Mouse (Mus musculus) heart, adult 2 months (tissue): ENCODE measurements around the gene Pskh1. TPM values are rescaled to one million over a fixed set of nuclear protein-coding genes. Genes with fewer than 3 reads are reported as not detected.

Experiments
- DNase-seq, 2 experiments: peaks; one replicate each; pipeline ENCODE4 v3.0.0; 2021
- H3K27ac ChIP-seq: fragments of 200-600 bp; 2 replicates; pipeline ENCODE4 v1.8.1; 2022
- H3K27me3 ChIP-seq: fragments of 200-500 bp; 2 replicates; pipeline ENCODE4 v1.6.1; 2012; ENCODE audit warnings: mild to moderate bottlenecking, low read length, inconsistent platforms, mixed read lengths; ENCODE audit not compliant: control insufficient read depth, insufficient read depth
- H3K36me3 ChIP-seq: fragments of 200-500 bp; 2 replicates; pipeline ENCODE4 v1.6.1; 2012; ENCODE audit warnings: low read length, inconsistent platforms; ENCODE audit not compliant: control insufficient read depth, insufficient read depth
- H3K4me1 ChIP-seq: fragments of 200-500 bp; 2 replicates; pipeline ENCODE4 v1.6.1; 2011; ENCODE audit warnings: low read length; ENCODE audit not compliant: control insufficient read depth, insufficient read depth
- H3K4me3 ChIP-seq: fragments of 200-600 bp; 2 replicates; pipeline ENCODE4 v1.8.1; 2022
- H3K79me2 ChIP-seq: fragments of 200-500 bp; replicated peaks from 2 replicates; pipeline ENCODE4 v1.6.1; 2012; ENCODE audit warnings: mild to moderate bottlenecking, inconsistent platforms, low read length, moderate library complexity, mixed read lengths; ENCODE audit not compliant: control insufficient read depth, insufficient read depth
- H3K9ac ChIP-seq: fragments of 200-500 bp; 2 replicates; pipeline ENCODE4 v1.6.1; 2012; ENCODE audit warnings: low read depth, mild to moderate bottlenecking, control low read depth, inconsistent platforms, low read length, mixed read lengths
- CTCF ChIP-seq: fragments of 200-600 bp; IDR thresholded peaks from 2 replicates; pipeline ENCODE4 v1.8.1; 2022; ENCODE audit warnings: antibody characterized with exemption, mild to moderate bottlenecking, moderate library complexity
- EP300 ChIP-seq: fragments of 200-500 bp; IDR thresholded peaks from 2 replicates; pipeline ENCODE4 v1.6.1; 2011; ENCODE audit warnings: low read depth, low read length, control low read depth; ENCODE audit not compliant: insufficient read depth
- POLR2A ChIP-seq: fragments of 200-500 bp; IDR thresholded peaks from 2 replicates; pipeline ENCODE4 v1.6.1; 2011; ENCODE audit warnings: mild to moderate bottlenecking, low read depth, low read length, control low read depth; ENCODE audit not compliant: insufficient read depth
- WGBS: fragments of 180-500 bp; shearing (Covaris S2); methylation state at CpG from one replicate; pipeline ENCODE4 v1.1.7; 2018; 5-methylcytosine and 5-hydroxymethylcytosine counted together
- intact Hi-C: fragments of 180-260 bp; cut with DNase I; formaldehyde crosslinking; loops from one replicate; pipeline ENCODE4 v1.15.1; 2025
- polyA plus RNA-seq: library from polyadenylated mRNA; depleted of rRNA; stranded (reverse); fragments of >200 nt; gene quantifications from 2 replicates; pipeline ENCODE4 v1.2.3, GENCODE M21; 2012
- total RNA-seq, 2 experiments: library from RNA; stranded (reverse); gene quantifications; 2 replicates each; pipeline ENCODE4 v1.2.3; 2021

Gene Pskh1
- total and polyA plus RNA-seq, 3 experiments = 16.5 to 28.7 (median 20.8) TPM

DNA sequence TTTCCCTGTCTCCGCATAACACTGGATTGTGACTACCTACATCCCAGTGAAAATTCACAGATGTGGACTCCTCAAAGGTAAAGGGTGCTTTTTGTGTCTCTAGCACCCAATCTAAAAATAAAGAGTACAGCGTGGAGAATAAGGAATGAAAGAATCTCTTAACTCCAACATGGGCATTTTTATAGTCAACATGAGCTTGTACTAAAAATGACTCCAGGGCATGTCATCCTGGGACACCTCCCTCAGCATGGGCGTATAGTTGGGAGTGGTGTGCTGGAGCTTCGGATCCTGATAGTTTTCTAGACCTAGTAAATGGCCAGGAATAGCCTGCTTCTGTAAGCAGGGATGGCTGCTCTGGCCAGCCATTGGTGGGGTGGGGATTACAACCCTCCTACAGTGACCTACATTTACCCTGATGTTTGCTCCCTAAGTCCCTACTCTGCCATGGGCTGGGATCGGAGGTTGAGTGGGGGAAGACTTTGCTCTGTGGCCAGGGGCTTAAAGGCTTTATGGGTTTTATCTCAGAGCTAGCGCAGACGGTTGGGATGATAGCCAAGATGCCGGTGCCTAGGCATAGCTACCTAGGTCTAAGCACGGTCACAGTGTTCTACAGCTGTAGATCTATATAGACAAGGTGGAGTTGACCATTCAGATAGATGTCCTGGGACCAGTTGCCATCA lies 2.3 kb upstream of the Pskh1 start:
- Histone ChIP-seq H3K4me1 (0 out of 2 replicates have a peak, but pooled peaks cover 1% of the 10 kb centered on the region), H3K27me3 (no peaks in the 10 kb centered on the region), H3K79me2 (no peaks in the 10 kb centered on the region; the same call in 1 of the 2 replicates), H3K9ac (no peak overlapping the region), H3K27ac (no peak overlapping the region), H3K4me3 (no peak overlapping the region), H3K36me3 (no peaks in the 10 kb centered on the region)
- 58% methylated on average over 9 of the region's 9 CpGs for WGBS
- intact Hi-C loops = loop anchor here (2.0 kb wide), 1 partner anchor 37 kb away; the partner anchor contains the start of gene Nutf2
- TF ChIP-seq POLR2A (no peak), EP300 (no peak), CTCF (no peak)
- no peak for DNase-seq

DNA sequence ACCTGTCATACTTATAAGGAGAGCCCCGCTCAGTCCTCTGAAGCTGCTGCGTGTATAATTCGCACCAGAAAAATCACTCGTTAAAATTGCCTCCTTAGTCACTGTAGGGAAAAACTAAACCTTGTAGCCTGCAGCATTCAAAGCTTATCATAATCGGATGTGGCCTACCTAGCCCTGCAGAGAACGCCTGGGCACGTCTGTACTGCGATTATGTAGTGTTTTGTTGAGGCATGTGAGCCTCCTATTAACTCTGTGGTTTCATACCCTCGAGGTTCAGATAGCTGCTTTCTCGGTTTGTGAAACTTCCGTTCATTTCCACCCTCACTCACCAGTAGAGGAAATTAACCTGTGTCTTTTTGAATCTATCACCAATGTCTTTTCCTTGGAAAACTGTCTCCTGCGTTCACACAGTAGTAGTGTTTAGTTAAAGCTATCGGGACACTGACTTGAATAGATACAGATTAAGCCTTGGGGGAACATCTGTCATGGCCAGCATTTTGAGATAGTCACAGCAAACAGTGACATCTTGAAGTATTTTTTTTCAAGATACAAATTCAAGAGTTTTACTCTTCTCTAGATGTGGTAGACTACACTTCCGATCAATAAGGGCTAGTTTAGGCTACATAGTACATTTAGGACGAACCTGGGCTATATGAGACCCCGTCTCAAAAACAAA lies 838 bp downstream of the Pskh1 start:
- H3K27me3 ChIP-seq = no peaks in the 10 kb centered on the region
- intact Hi-C loops = loop anchor here (2.0 to 5.0 kb wide), 3 partner anchors 36 to 200 kb away; partner anchors contain the start of genes Acd, Ddx28 and Pard6a
- peak overlapping the region; percentile 97 for H3K9ac ChIP-seq
- peak overlapping the region; percentile 91 for H3K27ac ChIP-seq
- WGBS = 23% methylated on average over 16 of the region's 16 CpGs
- peak overlapping the region; percentile 99 for H3K4me3 ChIP-seq
- TF ChIP-seq EP300 = no peak
- no peak for TF ChIP-seq POLR2A
- no peak for TF ChIP-seq CTCF
- peaks cover 3% of the 10 kb centered on the region; the same call in 1 of the 2 replicates for H3K79me2 ChIP-seq
- H3K36me3 ChIP-seq = no peaks in the 10 kb centered on the region
- no peak for DNase-seq
- H3K4me1 ChIP-seq = peaks cover 3% of the 10 kb centered on the region; the same call in 1 of the 2 replicates

DNA sequence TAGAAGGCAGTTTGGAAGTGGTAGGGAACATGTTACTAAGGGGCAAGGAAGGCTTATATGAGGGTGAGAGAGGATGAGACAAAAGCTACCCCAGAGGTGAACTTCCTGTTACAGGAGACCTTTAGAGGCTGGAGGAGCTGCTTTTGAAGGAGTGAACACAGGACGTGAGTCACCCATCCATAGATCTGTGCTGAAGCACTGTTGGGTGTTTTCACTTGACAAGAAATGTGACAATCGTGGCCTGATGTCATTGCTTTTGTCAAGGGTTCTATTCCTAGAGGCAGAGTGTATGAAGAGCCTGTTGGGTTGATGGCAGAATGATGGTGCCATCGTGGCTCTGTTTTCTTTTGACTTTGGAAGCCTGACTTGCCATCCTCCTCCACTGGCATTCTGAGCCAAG lies 19.1 kb downstream of the Pskh1 start:
- Histone ChIP-seq H3K27ac (no peak overlapping the region), H3K36me3 (no peaks in the 10 kb centered on the region), H3K9ac (no peak overlapping the region), H3K4me3 (no peak overlapping the region), H3K79me2 (peaks cover 6% of the 10 kb centered on the region; the same call in 1 of the 2 replicates), H3K27me3 (no peaks in the 10 kb centered on the region), H3K4me1 (no peaks in the 10 kb centered on the region; the same call in none of the 2 replicates)
- DNase-seq = no peak
- intact Hi-C loops = no loop called here
- 47% methylated on average over 3 of the region's 3 CpGs for WGBS
- TF ChIP-seq CTCF (no peak), EP300 (no peak), POLR2A (no peak)

DNA sequence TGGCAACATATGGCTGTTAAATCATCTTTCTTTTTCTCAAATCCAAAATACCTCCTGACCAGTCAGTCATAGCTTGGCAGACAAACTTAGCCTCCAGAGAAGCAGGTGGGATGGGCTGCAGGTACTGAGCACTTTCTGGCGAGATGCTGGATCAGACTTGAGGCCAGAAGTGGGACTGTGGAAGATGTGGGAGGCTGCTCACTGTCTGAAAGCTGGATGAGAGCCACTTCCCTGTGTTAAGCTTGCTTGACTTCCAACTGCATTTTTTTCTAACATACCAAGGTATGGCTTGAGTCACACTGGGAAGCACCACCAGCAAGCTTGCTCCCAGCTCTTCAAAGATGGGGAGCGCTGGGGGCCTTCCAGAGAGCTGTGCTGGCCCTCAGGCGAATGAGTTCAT lies 24.9 kb downstream of the Pskh1 start:
- 73% methylated on average over 3 of the region's 3 CpGs for WGBS
- DNase-seq = no peak
- Histone ChIP-seq H3K9ac (no peak overlapping the region), H3K4me1 (no peaks in the 10 kb centered on the region; the same call in 1 of the 2 replicates), H3K27ac (no peak overlapping the region), H3K27me3 (no peaks in the 10 kb centered on the region), H3K79me2 (no peaks in the 10 kb centered on the region; the same call in 1 of the 2 replicates), H3K4me3 (no peak overlapping the region), H3K36me3 (no peaks in the 10 kb centered on the region)
- intact Hi-C loops = no loop called here
- TF ChIP-seq CTCF (no peak), EP300 (no peak), POLR2A (no peak)

DNA sequence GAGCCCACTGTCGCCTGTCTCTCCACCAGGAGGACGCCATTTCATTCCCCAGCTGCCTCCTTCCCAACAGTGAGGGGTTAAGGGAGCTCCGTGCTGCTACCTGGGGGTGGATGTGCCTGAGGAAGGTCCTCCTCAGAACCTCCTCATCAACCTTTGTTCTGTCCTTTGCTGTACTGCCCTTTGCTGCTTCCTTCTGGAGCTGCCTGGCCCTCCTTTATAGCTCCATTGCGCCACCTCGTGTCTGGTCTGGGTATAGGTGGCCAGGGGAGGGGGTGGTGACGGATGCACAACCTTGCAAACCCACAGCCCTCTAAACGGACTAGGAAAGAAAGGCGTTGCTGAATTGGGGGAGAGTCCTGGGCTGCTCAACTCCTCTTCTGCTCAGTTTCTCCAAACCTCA lies 30.4 kb downstream of the Pskh1 start:
- no peak overlapping the region for H3K27ac ChIP-seq
- no peaks in the 10 kb centered on the region for H3K4me1 ChIP-seq
- peak; percentile 79 to 92 for DNase-seq
- 20% methylated on average over 8 of the region's 8 CpGs for WGBS
- intact Hi-C loops = loop anchor here (1.0 to 5.0 kb wide), 3 partner anchors 78 to 216 kb away; partner anchors contain the start of gene Cenpt
- no peaks in the 10 kb centered on the region for H3K36me3 ChIP-seq
- H3K9ac ChIP-seq = no peak overlapping the region
- no peak overlapping the region for H3K4me3 ChIP-seq
- TF ChIP-seq EP300 (peak; percentile 92), POLR2A (no peak), CTCF (peak; percentile 99)
- H3K79me2 ChIP-seq = no peaks in the 10 kb centered on the region
- no peaks in the 10 kb centered on the region for H3K27me3 ChIP-seq

DNA sequence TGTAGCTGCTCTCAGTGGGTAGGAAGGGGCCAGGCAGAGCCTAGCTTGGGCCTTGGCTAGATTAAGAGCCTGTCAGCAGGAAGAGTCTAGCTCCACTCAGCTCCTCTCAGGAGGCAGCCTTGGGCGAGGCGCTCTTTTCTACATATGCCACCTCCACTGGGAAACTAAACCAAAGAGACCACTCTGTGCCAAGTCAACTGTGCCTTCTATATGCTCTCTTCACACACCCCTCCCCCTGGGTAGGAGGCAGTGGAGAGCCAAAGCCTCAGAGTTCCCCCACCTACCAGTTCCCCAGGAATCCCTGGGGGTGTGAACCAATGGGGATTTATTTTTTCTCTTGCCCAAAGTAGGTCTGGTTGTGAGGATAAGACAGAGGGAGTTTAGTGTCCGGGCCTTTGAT lies 31.0 kb downstream of the Pskh1 start:
- TF ChIP-seq POLR2A (no peak), EP300 (no peak), CTCF (no peak)
- no peak for DNase-seq
- WGBS = 96% methylated on average over 3 of the region's 3 CpGs
- H3K27ac ChIP-seq = no peak overlapping the region
- H3K27me3 ChIP-seq = no peaks in the 10 kb centered on the region
- intact Hi-C loops = loop anchor here (5.0 kb wide), 1 partner anchor 79 kb away; the partner anchor contains the start of gene Cenpt
- no peaks in the 10 kb centered on the region for H3K4me1 ChIP-seq
- H3K79me2 ChIP-seq = no peaks in the 10 kb centered on the region
- H3K9ac ChIP-seq = no peak overlapping the region
- no peaks in the 10 kb centered on the region for H3K36me3 ChIP-seq
- H3K4me3 ChIP-seq = no peak overlapping the region
